Mouse (Mus musculus) neural tube, embryonic 11.5 days (tissue): ENCODE data around the gene Zfhx3. TPM values are rescaled to one million over a fixed set of nuclear protein-coding genes. Genes with fewer than 3 reads are reported as not detected.

ENCODE experiments used
- ATAC-seq: fragments of 200-750 bp; cut with Nextera tagmentation; 2 replicates; pipeline ENCODE4 v1.8.0; 2017; ENCODE audit warnings: moderate number of reproducible peaks, mild to moderate bottlenecking, moderate TSS enrichment, moderate library complexity; ENCODE audit not compliant: insufficient read depth, low FRiP score, low TSS enrichment
- DNase-seq: peaks from one replicate; pipeline ENCODE4 v3.0.0-alpha.2; 2015; ENCODE audit warnings: low spot score
- H3K27ac ChIP-seq: fragments of 300-500 bp; sonication (generic); 2 replicates; pipeline ENCODE4 v1.5.1; 2014; ENCODE audit warnings: low read depth, mild to moderate bottlenecking, low read length
- H3K27me3 ChIP-seq: fragments of 300-500 bp; sonication (generic); 2 replicates; pipeline ENCODE4 v1.6.1; 2014; ENCODE audit warnings: mild to moderate bottlenecking, low read length, mixed read lengths; ENCODE audit not compliant: control insufficient read depth, insufficient read depth
- H3K36me3 ChIP-seq: fragments of 300-500 bp; sonication (generic); 2 replicates; pipeline ENCODE4 v1.6.1; 2014; ENCODE audit warnings: mild to moderate bottlenecking, low read length, moderate library complexity, mixed read lengths; ENCODE audit not compliant: control insufficient read depth, insufficient read depth
- H3K4me1 ChIP-seq: fragments of 300-500 bp; sonication (generic); 2 replicates; pipeline ENCODE4 v1.6.1; 2014; ENCODE audit warnings: low read length, mixed read lengths; ENCODE audit not compliant: control insufficient read depth, insufficient read depth
- H3K4me2 ChIP-seq: fragments of 300-500 bp; sonication (generic); 2 replicates; pipeline ENCODE4 v1.6.1; 2014; ENCODE audit warnings: low read depth, mild to moderate bottlenecking, moderate library complexity
- H3K4me3 ChIP-seq: fragments of 300-500 bp; sonication (generic); 2 replicates; pipeline ENCODE4 v1.5.1; 2014; ENCODE audit warnings: low read depth, low read length
- H3K9ac ChIP-seq: fragments of 300-500 bp; sonication (generic); 2 replicates; pipeline ENCODE4 v1.6.1; 2014; ENCODE audit warnings: mild to moderate bottlenecking, low read length
- H3K9me3 ChIP-seq: fragments of 300-500 bp; sonication (generic); 2 replicates; pipeline ENCODE4 v1.6.1; 2016; ENCODE audit warnings: low read length; ENCODE audit not compliant: control insufficient read depth
- WGBS: fragments of 180-500 bp; shearing (Covaris S2); extraction: QIAGEN DNeasy Blood & Tissue Kit; methylation state at CpG from one replicate; pipeline ENCODE4 v1.1.7; 2014; 5-methylcytosine and 5-hydroxymethylcytosine counted together
- polyA plus RNA-seq: library from polyadenylated mRNA; unstranded; fragments of >200 nt; fragmentation: Nextera tagmentation; extraction: Ambion mirVana; gene quantifications from 2 replicates; pipeline ENCODE4 v1.2.1, GENCODE M21; 2014

Zfhx3 gene
- polyA plus RNA-seq, 1 experiment from 2014 or later: 36.2 TPM

GRCm38 (mm10) chr8:108647556-108647955 lies 705.1 kb downstream of the Zfhx3 start:
- Histone ChIP-seq H3K27ac (no peak overlapping the region), H3K27me3 (no peaks in the 10 kb centered on the region), H3K9ac (no peak overlapping the region), H3K36me3 (no peaks in the 10 kb centered on the region), H3K4me3 (no peak overlapping the region), H3K9me3 (no peaks in the 10 kb centered on the region), H3K4me2 (no peak overlapping the region), H3K4me1 (no peaks in the 10 kb centered on the region)
- DNase-seq (no peak), ATAC-seq (no peak)
- WGBS: 43% methylated on average over 8 of the region's 8 CpGs

DNA sequence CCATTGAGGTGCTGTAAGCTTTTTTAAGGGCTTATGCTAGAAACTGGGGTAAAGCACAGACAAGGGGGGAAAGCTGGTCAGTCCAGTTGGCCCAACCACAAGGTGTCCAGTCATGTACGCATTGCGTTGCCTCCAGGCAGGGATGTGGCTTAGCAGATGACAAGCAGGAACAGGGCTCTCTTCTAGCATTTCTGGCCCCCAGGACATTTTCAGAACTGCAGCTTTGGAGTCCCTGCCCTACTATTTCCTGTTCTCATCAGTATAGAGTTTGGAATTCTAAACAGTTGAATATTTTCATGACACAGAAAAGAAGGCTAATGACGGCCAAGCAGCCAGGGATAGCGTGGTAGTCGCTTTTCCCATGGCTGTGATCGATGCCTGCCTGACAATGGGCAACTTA lies 706.5 kb downstream of the Zfhx3 start:
- H3K36me3 ChIP-seq: no peaks in the 10 kb centered on the region
- 91% methylated on average over 6 of the region's 6 CpGs for WGBS
- ATAC-seq: no peak

GRCm38 (mm10) chr8:108650837-108651236 lies 708.4 kb downstream of the Zfhx3 start:
- ATAC-seq: no peak
- Histone ChIP-seq H3K4me3 (no peak overlapping the region), H3K9ac (no peak overlapping the region), H3K4me2 (no peak overlapping the region), H3K36me3 (no peaks in the 10 kb centered on the region), H3K9me3 (no peaks in the 10 kb centered on the region), H3K27ac (no peak overlapping the region), H3K27me3 (no peaks in the 10 kb centered on the region), H3K4me1 (no peaks in the 10 kb centered on the region)
- WGBS: 94% methylated on average over 8 of the region's 8 CpGs
- no peak for DNase-seq

More for the DNA sequence above, 706.5 kb downstream of the Zfhx3 start:
- H3K4me1 ChIP-seq: no peaks in the 10 kb centered on the region
- H3K9ac ChIP-seq: no peak overlapping the region
- H3K27me3 ChIP-seq: no peaks in the 10 kb centered on the region
- no peak overlapping the region for H3K4me3 ChIP-seq
- no peak for DNase-seq
- H3K9me3 ChIP-seq: no peaks in the 10 kb centered on the region
- no peak overlapping the region for H3K27ac ChIP-seq
- H3K4me2 ChIP-seq: no peak overlapping the region

DNA sequence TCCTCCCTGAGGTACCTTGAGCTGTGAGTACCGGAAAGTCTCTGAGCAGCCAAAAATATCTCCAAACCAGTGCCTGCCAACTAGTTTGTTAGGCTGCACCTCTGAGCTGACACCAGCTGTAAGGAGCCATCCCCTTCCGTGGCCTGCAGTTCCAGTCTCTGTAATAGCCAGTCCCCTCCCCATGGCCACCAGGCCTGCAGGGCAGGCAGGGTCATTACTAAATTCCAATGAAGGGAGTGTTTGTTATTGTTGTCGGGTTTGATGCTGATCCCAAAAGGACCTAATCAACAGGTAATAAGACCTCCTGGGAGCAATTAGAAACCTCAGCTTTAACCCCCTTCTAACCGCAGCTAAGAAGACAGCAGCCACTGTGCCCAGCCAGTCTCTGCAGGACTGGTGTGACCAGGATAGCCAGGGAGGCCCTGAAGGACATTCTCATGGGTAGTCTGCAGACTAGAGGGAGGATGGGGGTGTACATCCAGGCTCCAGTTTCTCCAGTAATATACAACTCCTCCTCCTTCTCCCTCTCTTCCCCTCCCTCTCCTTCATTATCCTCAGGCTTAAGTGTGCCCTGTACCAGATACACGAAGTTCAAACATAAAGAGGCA lies 719.1 kb downstream of the Zfhx3 start:
- no peak overlapping the region for H3K27ac ChIP-seq
- H3K4me3 ChIP-seq: no peak overlapping the region
- WGBS: 36% methylated on average over 5 of the region's 5 CpGs

GRCm38 (mm10) chr8:108662766-108663165 lies 720.3 kb downstream of the Zfhx3 start:
- H3K4me3 ChIP-seq: no peak overlapping the region
- 81% methylated on average over 3 of the region's 3 CpGs for WGBS
- H3K9ac ChIP-seq: no peak overlapping the region
- H3K9me3 ChIP-seq: no peaks in the 10 kb centered on the region
- H3K36me3 ChIP-seq: no peaks in the 10 kb centered on the region
- no peaks in the 10 kb centered on the region for H3K4me1 ChIP-seq
- H3K27ac ChIP-seq: no peak overlapping the region
- DNase-seq (no peak), ATAC-seq (no peak)
- H3K4me2 ChIP-seq: no peak overlapping the region
- no peaks in the 10 kb centered on the region for H3K27me3 ChIP-seq

More for the DNA sequence above, 719.1 kb downstream of the Zfhx3 start:
- ATAC-seq: no peak
- H3K36me3 ChIP-seq: no peaks in the 10 kb centered on the region
- DNase-seq: no peak
- no peaks in the 10 kb centered on the region for H3K4me1 ChIP-seq
- no peaks in the 10 kb centered on the region for H3K9me3 ChIP-seq
- no peak overlapping the region for H3K4me2 ChIP-seq
- no peak overlapping the region for H3K9ac ChIP-seq
- no peaks in the 10 kb centered on the region for H3K27me3 ChIP-seq

GRCm38 (mm10) chr8:108671939-108672515 lies 729.6 kb downstream of the Zfhx3 start:
- Histone ChIP-seq H3K27ac (no peak overlapping the region), H3K36me3 (no peaks in the 10 kb centered on the region), H3K9ac (no peak overlapping the region), H3K4me3 (no peak overlapping the region), H3K4me1 (no peaks in the 10 kb centered on the region), H3K9me3 (no peaks in the 10 kb centered on the region), H3K27me3 (no peaks in the 10 kb centered on the region), H3K4me2 (no peak overlapping the region)
- DNase-seq (no peak), ATAC-seq (no peak)
- 65% methylated on average over 11 of the region's 11 CpGs for WGBS

DNA sequence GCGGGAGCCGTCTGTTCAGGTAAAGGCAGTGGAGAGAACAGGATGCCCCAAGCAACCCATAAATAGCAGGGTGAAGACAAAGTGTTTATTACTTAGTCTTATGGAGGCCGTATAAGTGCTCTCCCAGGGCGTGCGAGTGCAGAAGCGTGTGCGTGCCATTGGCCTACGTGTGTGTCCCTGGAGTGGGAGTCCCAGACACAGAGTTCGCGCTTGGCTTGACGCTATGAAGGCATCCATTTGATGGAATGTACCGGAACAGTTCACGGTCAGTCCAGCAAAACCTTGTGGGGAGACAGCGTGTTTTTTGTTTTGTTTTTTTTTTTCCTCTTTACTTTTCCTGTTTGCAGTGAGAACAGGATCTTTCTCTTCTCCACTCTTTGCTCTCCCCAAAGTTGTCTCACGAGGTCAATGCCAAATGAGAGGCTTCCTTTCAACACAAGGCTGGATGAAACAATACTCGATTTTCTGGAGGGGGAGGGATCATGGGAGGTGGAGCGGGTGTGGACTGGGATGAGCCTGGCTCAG lies 732.6 kb downstream of the Zfhx3 start:
- Histone ChIP-seq H3K9me3 (no peaks in the 10 kb centered on the region), H3K4me3 (no peak overlapping the region), H3K27me3 (no peaks in the 10 kb centered on the region), H3K36me3 (no peaks in the 10 kb centered on the region), H3K9ac (no peak overlapping the region), H3K27ac (no peak overlapping the region), H3K4me2 (no peak overlapping the region), H3K4me1 (no peaks in the 10 kb centered on the region)
- 52% methylated on average over 17 of the region's 17 CpGs for WGBS
- no peak for DNase-seq
- ATAC-seq: no peak

GRCm38 (mm10) chr8:108689694-108690093 lies 747.2 kb downstream of the Zfhx3 start:
- Histone ChIP-seq H3K36me3 (no peaks in the 10 kb centered on the region), H3K27me3 (peaks cover 11% of the 10 kb centered on the region), H3K9me3 (no peaks in the 10 kb centered on the region), H3K9ac (no peak overlapping the region), H3K4me3 (no peak overlapping the region), H3K4me1 (peaks cover 8% of the 10 kb centered on the region), H3K27ac (no peak overlapping the region), H3K4me2 (no peak overlapping the region)
- DNase-seq (no peak), ATAC-seq (no peak)
- WGBS: 89% methylated on average over 9 of the region's 9 CpGs
